Mouse (Mus musculus) ZHBTc4 (cell line): Measurements from ENCODE around the gene Rpl26.
A peak's percentile ranks its signal among the peaks of the same experiment; 100 is the strongest.

Experiments
- DNase-seq: peaks from one replicate; pipeline ENCODE4 v3.0.0-alpha.2; 2011; ENCODE audit warnings: low read depth, low spot score

Gene Rpl26

GRCm38 (mm10) chr11:68901351-68902046, at the start of gene Rpl26:
Gene Rpl26, plus strand, starts transcription at chr11:68901583.
- peak; percentile 99 for DNase-seq

- no peak for DNase-seq
These were observed 49.5 kb upstream of the Rpl26 start for GRCm38 (mm10) chr11:68851644-68852485.

- DNase-seq = peak; percentile 83
These were observed 48.9 kb upstream of the Rpl26 start for GRCm38 (mm10) chr11:68852486-68852901.

- peak; percentile 100 for DNase-seq
These were observed 48.4 kb upstream of the Rpl26 start for GRCm38 (mm10) chr11:68852932-68853409.

GRCm38 (mm10) chr11:68853611-68854401, 47.6 kb upstream of the Rpl26 start:
- DNase-seq = no peak

GRCm38 (mm10) chr11:68854621-68855020, 46.8 kb upstream of the Rpl26 start:
- no peak for DNase-seq

GRCm38 (mm10) chr11:68857329-68857728, 44.1 kb upstream of the Rpl26 start:
- no peak for DNase-seq

GRCm38 (mm10) chr11:68859943-68860593, 41.3 kb upstream of the Rpl26 start:
- no peak for DNase-seq

- no peak for DNase-seq
These were observed 39.1 kb upstream of the Rpl26 start for GRCm38 (mm10) chr11:68862260-68862659.

GRCm38 (mm10) chr11:68863631-68864091, 37.7 kb upstream of the Rpl26 start:
- no peak for DNase-seq

- no peak for DNase-seq
These were observed 36.7 kb upstream of the Rpl26 start for GRCm38 (mm10) chr11:68864544-68865189.

- DNase-seq = no peak
These were observed 30.1 kb upstream of the Rpl26 start for GRCm38 (mm10) chr11:68871277-68871676.

GRCm38 (mm10) chr11:68871748-68872147, 29.6 kb upstream of the Rpl26 start, which contains the start of gene Ndel1:
Gene Ndel1, minus strand, starts transcription at chr11:68871858.
- DNase-seq = no peak

- DNase-seq = peak; percentile 78
These were observed 26.5 kb upstream of the Rpl26 start for GRCm38 (mm10) chr11:68874841-68875240.

GRCm38 (mm10) chr11:68878811-68879210, 22.6 kb upstream of the Rpl26 start:
- no peak for DNase-seq

- DNase-seq = peak; percentile 51
These were observed 19.3 kb upstream of the Rpl26 start for GRCm38 (mm10) chr11:68882107-68882506.

- DNase-seq = no peak
These were observed 17.5 kb upstream of the Rpl26 start for GRCm38 (mm10) chr11:68883843-68884242.

- no peak for DNase-seq
These were observed 17.0 kb upstream of the Rpl26 start for GRCm38 (mm10) chr11:68884368-68884767.

GRCm38 (mm10) chr11:68886091-68886490, 15.3 kb upstream of the Rpl26 start:
- DNase-seq = no peak

- DNase-seq = no peak
These were observed 13.1 kb upstream of the Rpl26 start, which contains the start of gene Rnf222 for GRCm38 (mm10) chr11:68888253-68888652. Gene Rnf222, plus strand, starts transcription at chr11:68888553.
